Mouse (Mus musculus): Measurements from ENCODE around the gene Ccl19. TPM values are rescaled to one million over a fixed set of nuclear protein-coding genes. Genes with fewer than 3 reads are reported as not detected.
"Not testable (repeated sequence)": the region's sequence is repeated elsewhere in the genome, so short reads cannot be mapped to it uniquely, and the experiment has no call there.

Ccl19 gene
- not detected in 2 replicates for polyA plus RNA-seq (2014; fragmentation: Nextera tagmentation; extraction: Ambion mirVana)

- not testable (repeated sequence) for H3K9me3 ChIP-seq (ENCODE audit: control insufficient read depth, low read length); ATAC-seq (ENCODE audit: low FRiP score); H3K36me3 ChIP-seq (ENCODE audit: control insufficient read depth, insufficient read depth, low read length); H3K4me2 ChIP-seq; H3K4me3 ChIP-seq (ENCODE audit: low read depth, low read length); H3K9ac ChIP-seq (ENCODE audit: low read length); H3K4me1 ChIP-seq (ENCODE audit: control insufficient read depth, insufficient read depth, low read length); H3K27me3 ChIP-seq (ENCODE audit: control insufficient read depth, insufficient read depth, low read length); DNase-seq (ENCODE audit: low spot score, missing footprints); H3K27ac ChIP-seq (ENCODE audit: low read depth, low read length)
- WGBS: no CpG with 5 or more reads among the region's 6 CpGs
These were observed at the start of gene Ccl19 for GRCm38 (mm10) chr4:42756477-42756876. TSS of gene Ccl19 (minus strand) at chr4:42756577.

GRCm38 (mm10) chr4:42773893-42774292 is 17.5 kb upstream of the Ccl19 start, which contains the start of gene Ccl21a:
TSS of gene Ccl21a (minus strand) at chr4:42773993.
- H3K9me3 ChIP-seq (ENCODE audit: control insufficient read depth, low read length); ATAC-seq (ENCODE audit: low FRiP score); H3K4me1 ChIP-seq (ENCODE audit: control insufficient read depth, insufficient read depth, low read length); H3K4me3 ChIP-seq (ENCODE audit: low read depth, low read length); DNase-seq (ENCODE audit: low spot score, missing footprints); H3K9ac ChIP-seq (ENCODE audit: low read length); H3K4me2 ChIP-seq; H3K27ac ChIP-seq (ENCODE audit: low read depth, low read length); H3K36me3 ChIP-seq (ENCODE audit: control insufficient read depth, insufficient read depth, low read length); H3K27me3 ChIP-seq (ENCODE audit: control insufficient read depth, insufficient read depth, low read length): not testable (repeated sequence)
- no CpG with 5 or more reads among the region's 5 CpGs for WGBS

GRCm38 (mm10) chr4:42735245-42735644 is 21.1 kb downstream of the Ccl19 start, which contains the start of gene 4930578G10Rik:
TSS of gene 4930578G10Rik (plus strand) at chr4:42735545.
- not testable (repeated sequence) for H3K9ac ChIP-seq (ENCODE audit: low read length); ATAC-seq (ENCODE audit: low FRiP score); H3K4me3 ChIP-seq (ENCODE audit: low read depth, low read length); DNase-seq (ENCODE audit: low spot score, missing footprints); H3K4me2 ChIP-seq; H3K27me3 ChIP-seq (ENCODE audit: control insufficient read depth, insufficient read depth, low read length); H3K9me3 ChIP-seq (ENCODE audit: control insufficient read depth, low read length); H3K27ac ChIP-seq (ENCODE audit: low read depth, low read length); H3K4me1 ChIP-seq (ENCODE audit: control insufficient read depth, insufficient read depth, low read length); H3K36me3 ChIP-seq (ENCODE audit: control insufficient read depth, insufficient read depth, low read length)
- WGBS: no CpG with 5 or more reads among the region's 13 CpGs

Other genes starting within 250 kb of the Ccl19 start
- not detected in 2 replicates for gene Fam205a2, start 228.4 kb downstream of the Ccl19 start, polyA plus RNA-seq (2014; fragmentation: Nextera tagmentation; extraction: Ambion mirVana)
- not detected in 2 replicates for gene Gm10591, start 144.4 kb downstream of the Ccl19 start, polyA plus RNA-seq (2014; fragmentation: Nextera tagmentation; extraction: Ambion mirVana)
- gene Gm2564, start 126.9 kb downstream of the Ccl19 start, polyA plus RNA-seq (2014; fragmentation: Nextera tagmentation; extraction: Ambion mirVana): not detected in 2 replicates
- not detected in 2 replicates for gene Ccl27b, start 101.3 kb downstream of the Ccl19 start, polyA plus RNA-seq (2014; fragmentation: Nextera tagmentation; extraction: Ambion mirVana)
- gene Il11ra2, start 94.7 kb downstream of the Ccl19 start, polyA plus RNA-seq (2014; fragmentation: Nextera tagmentation; extraction: Ambion mirVana): not detected in 2 replicates
- 1.3 and 1.4 TPM in 2 replicates for gene 4930578G10Rik, start 21.0 kb downstream of the Ccl19 start, polyA plus RNA-seq (2014; fragmentation: Nextera tagmentation; extraction: Ambion mirVana)
- 0.19 and 0.42 TPM in 2 replicates for gene Ccl21a, start 17.4 kb upstream of the Ccl19 start, polyA plus RNA-seq (2014; fragmentation: Nextera tagmentation; extraction: Ambion mirVana)
- 0.05 and 0.11 TPM in 2 replicates for gene Fam205a1, start 97.3 kb upstream of the Ccl19 start, polyA plus RNA-seq (2014; fragmentation: Nextera tagmentation; extraction: Ambion mirVana)
- gene Gm12394, start 100.2 kb upstream of the Ccl19 start, polyA plus RNA-seq (2014; fragmentation: Nextera tagmentation; extraction: Ambion mirVana): 0.57 and 0.66 TPM in 2 replicates
- 0.40 and 0.87 TPM in 2 replicates for gene Fam205c, start 117.7 kb upstream of the Ccl19 start, polyA plus RNA-seq (2014; fragmentation: Nextera tagmentation; extraction: Ambion mirVana)
- 2.2 and 2.9 TPM in 2 replicates for gene Phf24, start 160.1 kb upstream of the Ccl19 start, polyA plus RNA-seq (2014; fragmentation: Nextera tagmentation; extraction: Ambion mirVana)
- 17.6 and 22.3 TPM in 2 replicates for gene Dnajb5, start 193.2 kb upstream of the Ccl19 start, polyA plus RNA-seq (2014; fragmentation: Nextera tagmentation; extraction: Ambion mirVana)
- gene 1700022I11Rik, start 213.0 kb upstream of the Ccl19 start, polyA plus RNA-seq (2014; fragmentation: Nextera tagmentation; extraction: Ambion mirVana): 0.52 and 0.60 TPM in 2 replicates
- gene Vcp, start 243.9 kb upstream of the Ccl19 start, polyA plus RNA-seq (2014; fragmentation: Nextera tagmentation; extraction: Ambion mirVana): 635 and 667 TPM in 2 replicates